ENCODE assay signal across 16 mouse cellular contexts in genomic region chr17:68069484-68069883, GRCm38 (mm10).
"Had no signal": no experiment of that assay in that cellular context is flagged by ENCODE, and none has a peak within 500 bp of the region (broad histone marks: within the 10 kb centered on the region; RNA-seq: fewer than 3 reads in every experiment).

No protein-coding gene starts in this region.

- DNase-seq: kidney, adult 9 months; kidney, postnatal 36 days; layer of hippocampus, adult 9-11 months; layer of hippocampus, postnatal 36 days; liver; liver, embryonic 13.5 days; liver, postnatal 0 days; lung, postnatal 36 days; retina, postnatal 1 day; thymus, adult 2 months; thymus, postnatal 25 days had no signal

- H3K9ac ChIP-seq: limb, embryonic 12.5 days; liver, embryonic 13.5 days; liver, postnatal 0 days; midbrain, embryonic 15.5 days; neural tube, embryonic 12.5 days had no signal

- H3K4me3 ChIP-seq: limb, embryonic 12.5 days; liver, embryonic 13.5 days; midbrain, embryonic 15.5 days; neural tube, embryonic 12.5 days had no signal

- ATAC-seq: hindbrain, postnatal 0 days; liver, postnatal 0 days; midbrain, embryonic 15.5 days had no signal

- H3K27ac ChIP-seq: hindbrain, postnatal 0 days; kidney, postnatal 0 days; limb, embryonic 12.5 days; liver, embryonic 13.5 days; midbrain, embryonic 15.5 days; neural tube, embryonic 12.5 days had no signal

- H3K27me3 ChIP-seq: limb, embryonic 12.5 days; liver, embryonic 13.5 days; midbrain, embryonic 15.5 days; neural tube, embryonic 12.5 days had no signal

- H3K36me3 ChIP-seq: limb, embryonic 12.5 days; liver, embryonic 13.5 days; midbrain, embryonic 15.5 days; neural tube, embryonic 12.5 days had no signal

- H3K9me3 ChIP-seq: limb, embryonic 12.5 days; liver, embryonic 13.5 days; midbrain, embryonic 15.5 days; neural tube, embryonic 12.5 days had no signal

- H3K4me2 ChIP-seq: limb, embryonic 12.5 days; liver, embryonic 13.5 days; midbrain, embryonic 15.5 days; neural tube, embryonic 12.5 days had no signal

- H3K4me1 ChIP-seq: liver, embryonic 13.5 days; midbrain, embryonic 15.5 days; neural tube, embryonic 12.5 days had no signal
